Mouse (Mus musculus) small intestine, adult 2 months (tissue): Measurements from ENCODE around the gene Dab2. TPM values are rescaled to one million over a fixed set of nuclear protein-coding genes. Genes with fewer than 3 reads are reported as not detected.

Experiments
- H3K27ac ChIP-seq: fragments of 200-500 bp; 2 replicates; pipeline ENCODE4 v1.5.1; 2012; ENCODE audit warnings: low read depth, low read length, control low read depth, inconsistent platforms; ENCODE audit not compliant: insufficient read depth
- H3K27me3 ChIP-seq: fragments of 200-500 bp; 2 replicates; pipeline ENCODE4 v1.6.1; 2012; ENCODE audit warnings: mild to moderate bottlenecking, moderate library complexity, low read length, inconsistent platforms; ENCODE audit not compliant: control insufficient read depth, insufficient read depth
- H3K36me3 ChIP-seq: fragments of 200-500 bp; 2 replicates; pipeline ENCODE4 v1.6.1; 2012; ENCODE audit warnings: mild to moderate bottlenecking, low read length, control low read depth, inconsistent platforms; ENCODE audit not compliant: control insufficient read depth, insufficient read depth
- H3K4me1 ChIP-seq: fragments of 200-500 bp; 2 replicates; pipeline ENCODE4 v1.6.1; 2012; ENCODE audit warnings: low read length, inconsistent platforms, mixed read lengths; ENCODE audit not compliant: control insufficient read depth, insufficient read depth, insufficient read length
- H3K4me3 ChIP-seq: fragments of 200-500 bp; 2 replicates; pipeline ENCODE4 v1.5.1; 2012; ENCODE audit warnings: low read depth, mild to moderate bottlenecking, control low read depth, inconsistent platforms, low read length, moderate library complexity
- CTCF ChIP-seq: fragments of 200-500 bp; IDR thresholded peaks from 2 replicates; pipeline ENCODE4 v1.5.1; 2012; ENCODE audit warnings: low read depth, mild to moderate bottlenecking, control low read depth, inconsistent platforms, low read length, moderate library complexity, mixed read lengths; ENCODE audit not compliant: insufficient replicate concordance, insufficient read length; ENCODE audit errors: extremely low read depth
- POLR2A ChIP-seq: fragments of 200-500 bp; IDR thresholded peaks from 2 replicates; pipeline ENCODE4 v1.6.1; 2012; ENCODE audit warnings: low read depth, mild to moderate bottlenecking, control low read depth, inconsistent platforms, low read length, moderate library complexity
- WGBS: fragments of 180-500 bp; shearing (Covaris S2); methylation state at CpG from one replicate; pipeline ENCODE4 v1.1.7; 2018; 5-methylcytosine and 5-hydroxymethylcytosine counted together
- polyA plus RNA-seq: library from polyadenylated mRNA; depleted of rRNA; stranded (reverse); fragments of >200 nt; gene quantifications from 2 replicates; pipeline ENCODE4 v1.2.3, GENCODE M21; 2012

Gene Dab2
- polyA plus RNA-seq, 1 experiment, result 4.0 TPM

- Histone ChIP-seq H3K36me3 (no peaks in the 10 kb centered on the region), H3K4me1 (no peaks in the 10 kb centered on the region), H3K4me3 (no peak overlapping the region), H3K27ac (no peak overlapping the region), H3K27me3 (no peaks in the 10 kb centered on the region)
- WGBS, result 27% methylated on average over 2 of the region's 2 CpGs
- TF ChIP-seq CTCF, result peak; percentile 72; the same call in 1 of the 2 replicates
- no peak for TF ChIP-seq POLR2A
These were observed 136.2 kb downstream of the Dab2 start for GRCm38 (mm10) chr15:6435773-6436172.

DNA sequence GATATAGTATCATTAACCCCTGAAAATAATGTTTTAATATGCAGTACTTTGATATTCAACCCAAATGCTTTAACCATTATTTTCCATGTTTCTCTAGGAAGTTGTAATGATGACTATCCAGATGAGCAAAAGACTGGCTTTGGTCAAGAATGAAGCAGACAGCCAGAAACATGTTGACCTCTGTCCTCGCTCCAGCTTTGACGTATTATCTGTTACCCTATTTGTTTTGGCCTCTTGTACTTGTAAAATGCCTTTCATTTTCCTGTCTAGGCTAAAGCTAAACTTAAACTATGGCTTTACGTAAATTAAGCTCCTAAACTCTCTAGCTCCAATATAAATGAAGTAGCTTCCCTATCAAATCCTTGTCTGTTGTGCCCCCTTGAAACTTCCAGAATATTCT, 139.1 kb downstream of the Dab2 start:
- H3K27me3 ChIP-seq, result no peaks in the 10 kb centered on the region
- H3K4me1 ChIP-seq, result no peaks in the 10 kb centered on the region
- H3K4me3 ChIP-seq, result no peak overlapping the region
- no peaks in the 10 kb centered on the region for H3K36me3 ChIP-seq
- TF ChIP-seq CTCF (no peak), POLR2A (no peak)
- 63% methylated on average over 3 of the region's 3 CpGs for WGBS
- no peak overlapping the region for H3K27ac ChIP-seq

DNA sequence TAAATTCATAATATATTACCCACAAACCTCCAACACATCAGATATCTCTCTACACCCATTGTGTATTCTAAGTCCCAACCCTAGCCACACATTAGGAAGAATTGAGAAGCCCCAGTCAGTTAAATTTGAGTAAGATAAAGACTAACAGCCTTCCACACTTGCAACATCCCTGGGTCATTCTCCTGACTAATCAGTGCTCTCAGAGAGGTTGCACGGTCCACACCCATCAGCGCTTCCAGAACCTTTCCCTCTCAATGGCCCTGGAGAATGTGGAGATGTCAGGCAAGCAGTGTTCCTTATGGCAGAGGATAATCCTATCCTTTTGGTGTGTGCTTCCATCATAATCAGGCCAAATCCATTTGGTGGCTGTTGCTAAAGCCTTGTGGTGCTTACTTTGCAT, 144.9 kb downstream of the Dab2 start:
- Histone ChIP-seq H3K27me3 (no peaks in the 10 kb centered on the region), H3K36me3 (no peaks in the 10 kb centered on the region), H3K4me3 (no peak overlapping the region), H3K27ac (no peak overlapping the region), H3K4me1 (peaks cover 2% of the 10 kb centered on the region; the same call in 1 of the 2 replicates)
- WGBS, result 54% methylated on average over 2 of the region's 2 CpGs
- TF ChIP-seq CTCF (no peak), POLR2A (no peak)

GRCm38 (mm10) chr15:6445135-6445534, 145.5 kb downstream of the Dab2 start, which contains the start of gene C9:
TSS of gene C9 (plus strand) at chr15:6445327.
- Histone ChIP-seq H3K36me3 (no peaks in the 10 kb centered on the region), H3K4me3 (no peak within 1 kb of the TSS), H3K4me1 (peaks cover 2% of the 10 kb centered on the region; the same call in 1 of the 2 replicates), H3K27ac (no peak within 1 kb of the TSS), H3K27me3 (no peaks in the 10 kb centered on the region)
- WGBS, result 34% methylated on average over 2 of the region's 2 CpGs
- TF ChIP-seq CTCF (no peak), POLR2A (no peak)

DNA sequence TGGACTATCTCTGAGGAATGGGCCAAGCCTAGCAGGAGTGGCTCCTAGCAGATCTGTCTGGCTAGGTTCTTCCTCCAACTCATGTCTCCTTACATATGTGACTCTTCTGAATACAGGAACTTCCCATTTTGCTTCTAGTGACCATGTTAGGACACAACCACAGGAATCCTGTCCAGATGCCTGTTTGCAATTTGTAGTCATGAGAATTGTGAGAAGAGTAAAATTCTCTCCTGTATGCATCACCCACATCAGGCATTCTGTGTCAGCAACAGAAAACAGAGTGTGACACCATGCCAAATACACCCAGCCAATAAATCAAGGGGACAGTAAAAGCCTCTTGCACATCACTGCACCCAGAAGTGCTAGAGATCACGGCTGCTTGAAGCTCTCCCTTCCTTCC, 146.6 kb downstream of the Dab2 start:
- TF ChIP-seq POLR2A (no peak), CTCF (no peak)
- Histone ChIP-seq H3K27me3 (no peaks in the 10 kb centered on the region), H3K4me1 (peaks cover 2% of the 10 kb centered on the region; the same call in 1 of the 2 replicates), H3K36me3 (no peaks in the 10 kb centered on the region), H3K27ac (no peak overlapping the region), H3K4me3 (no peak overlapping the region)
- WGBS, result 65% methylated on average over 1 of the region's 1 CpGs

DNA sequence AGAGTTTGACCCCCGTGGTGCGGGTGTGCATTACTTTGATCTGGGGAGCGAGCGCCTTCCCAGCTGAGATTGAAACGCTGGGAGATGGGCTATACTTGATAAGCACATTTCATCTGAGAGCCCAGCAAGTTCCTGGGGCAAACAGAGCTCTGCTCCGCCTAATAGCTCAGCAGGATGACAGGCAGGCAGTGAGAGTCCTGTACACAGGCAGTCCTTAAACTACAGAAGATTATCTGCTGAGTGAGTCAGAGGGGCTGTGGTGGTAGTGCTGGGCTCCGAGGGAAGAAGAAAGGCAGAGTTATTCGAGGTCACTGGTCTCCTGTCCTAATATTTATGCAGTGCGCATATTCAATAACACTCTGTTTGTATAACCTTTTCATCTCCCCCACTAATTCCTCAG, 149.3 kb downstream of the Dab2 start:
- Histone ChIP-seq H3K4me3 (no peak overlapping the region), H3K27me3 (no peaks in the 10 kb centered on the region), H3K36me3 (no peaks in the 10 kb centered on the region), H3K27ac (no peak overlapping the region), H3K4me1 (peaks cover 2% of the 10 kb centered on the region; the same call in 1 of the 2 replicates)
- TF ChIP-seq POLR2A, result no peak
- TF ChIP-seq CTCF, result no peak
- WGBS, result 37% methylated on average over 9 of the region's 9 CpGs

DNA sequence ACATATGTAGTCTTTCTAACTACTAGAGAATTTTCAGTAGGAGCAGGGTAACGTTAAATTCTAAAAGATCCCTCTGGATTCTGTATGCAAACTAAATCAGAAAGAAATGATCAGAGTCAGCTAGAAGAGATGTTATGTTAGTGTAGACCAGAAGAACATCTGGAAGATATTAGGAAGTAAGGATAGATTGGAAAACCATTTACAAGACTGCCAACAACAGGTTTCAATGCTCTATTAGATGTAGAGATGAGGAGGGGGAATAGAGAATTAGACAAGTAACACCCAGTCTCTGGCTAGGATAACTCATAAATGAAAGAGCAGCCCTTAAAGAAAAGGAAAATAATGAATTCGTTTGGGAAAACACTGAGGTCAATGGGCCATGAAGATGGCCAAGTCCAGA, 154.9 kb downstream of the Dab2 start:
- H3K4me1 ChIP-seq, result no peaks in the 10 kb centered on the region
- H3K27me3 ChIP-seq, result no peaks in the 10 kb centered on the region
- no peaks in the 10 kb centered on the region for H3K36me3 ChIP-seq
- no peak overlapping the region for H3K4me3 ChIP-seq
- H3K27ac ChIP-seq, result no peak overlapping the region
- TF ChIP-seq CTCF (no peak), POLR2A (no peak)
- 85% methylated on average over 2 of the region's 2 CpGs for WGBS

DNA sequence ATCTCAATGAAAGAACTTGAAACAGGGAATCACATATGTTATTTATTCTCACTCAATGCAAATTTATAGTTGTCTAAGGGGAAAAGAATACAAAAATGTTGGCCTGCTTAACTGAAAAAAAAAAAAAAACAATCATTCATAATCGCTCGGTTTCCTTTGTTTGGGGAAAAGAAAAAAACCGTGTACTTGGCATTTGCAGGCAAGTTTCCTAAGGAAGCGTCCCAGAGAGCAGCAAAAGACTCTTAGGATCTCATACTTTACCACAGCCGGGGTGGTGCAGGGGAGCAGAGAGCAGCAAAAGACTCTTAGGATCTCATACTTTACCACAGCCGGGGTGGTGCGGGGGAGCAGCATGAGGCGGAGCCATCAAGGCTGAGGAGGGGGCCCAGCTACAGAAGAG, 161.8 kb downstream of the Dab2 start:
- H3K4me3 ChIP-seq, result no peak overlapping the region

More for the DNA sequence above, 161.8 kb downstream of the Dab2 start:
- H3K4me1 ChIP-seq, result no peaks in the 10 kb centered on the region
- 75% methylated on average over 8 of the region's 8 CpGs for WGBS
- TF ChIP-seq POLR2A, result no peak
- TF ChIP-seq CTCF, result no peak
- H3K27ac ChIP-seq, result no peak overlapping the region
- H3K27me3 ChIP-seq, result no peaks in the 10 kb centered on the region
- H3K36me3 ChIP-seq, result no peaks in the 10 kb centered on the region
